Mouse (Mus musculus) bone marrow, adult 2 months (tissue): ENCODE results near the gene Ceacam16. TPM values are rescaled to one million over a fixed set of nuclear protein-coding genes. Genes with fewer than 3 reads are reported as not detected.

Source experiments
- H3K27ac ChIP-seq: fragments of 200-500 bp; 2 replicates; pipeline ENCODE4 v1.5.1; 2012; ENCODE audit warnings: low read depth, mild to moderate bottlenecking, control low read depth, inconsistent platforms, low read length; ENCODE audit not compliant: control insufficient read depth, poor library complexity, insufficient read depth
- H3K4me1 ChIP-seq: fragments of 200-500 bp; 2 replicates; pipeline ENCODE4 v1.6.1; 2011; ENCODE audit warnings: low read length; ENCODE audit not compliant: control insufficient read depth, insufficient read depth
- H3K4me3 ChIP-seq: fragments of 200-500 bp; replicated peaks from 2 replicates; pipeline ENCODE3; 2011; ENCODE audit warnings: mild to moderate bottlenecking, low read depth, low read length, control low read depth; ENCODE audit not compliant: control insufficient read depth
- CTCF ChIP-seq: fragments of 200-500 bp; IDR thresholded peaks from 2 replicates; pipeline ENCODE4 v1.5.1; 2011; ENCODE audit warnings: low read length, control low read depth; ENCODE audit not compliant: control insufficient read depth, insufficient read depth
- POLR2A ChIP-seq: fragments of 200-500 bp; IDR thresholded peaks from 2 replicates; pipeline ENCODE4 v1.6.1; 2011; ENCODE audit warnings: low read depth, mild to moderate bottlenecking, control low read depth, low read length, borderline replicate concordance; ENCODE audit not compliant: control insufficient read depth
- WGBS: fragments of 180-500 bp; shearing (Covaris S2); methylation state at CpG from one replicate; pipeline ENCODE4 v1.1.7; 2018; 5-methylcytosine and 5-hydroxymethylcytosine counted together
- polyA plus RNA-seq: library from polyadenylated mRNA; stranded (reverse); fragments of >200 nt; gene quantifications from 2 replicates; pipeline ENCODE4 v1.2.4, GENCODE M21; 2011; ENCODE audit warnings: low replicate concordance; ENCODE audit not compliant: missing spikeins, insufficient read depth, insufficient read length

The Ceacam16 gene
- polyA plus RNA-seq, 1 experiment: 3.8 TPM

- Histone ChIP-seq H3K4me3 (no peak overlapping the region), H3K27ac (no peak overlapping the region), H3K4me1 (peaks cover 5% of the 10 kb centered on the region; the same call in 1 of the 2 replicates)
- TF ChIP-seq POLR2A (no peak), CTCF (no peak)
- 76% methylated on average over 3 of the region's 3 CpGs for WGBS
Measured at GRCm38 (mm10) chr7:19834055-19834454, 27.0 kb downstream of the Ceacam16 start.

GRCm38 (mm10) chr7:19831837-19832236 lies 29.3 kb downstream of the Ceacam16 start:
- no peak overlapping the region for H3K4me3 ChIP-seq
- H3K27ac ChIP-seq: no peak overlapping the region
- no peak for TF ChIP-seq CTCF
- TF ChIP-seq POLR2A: no peak
- peaks cover 5% of the 10 kb centered on the region; the same call in 1 of the 2 replicates for H3K4me1 ChIP-seq
- WGBS: 62% methylated on average over 9 of the region's 9 CpGs

- WGBS: 4% methylated on average over 13 of the region's 13 CpGs
- TF ChIP-seq POLR2A: peak; percentile 23; the same call in 1 of the 2 replicates
- no peak for TF ChIP-seq CTCF
- Histone ChIP-seq H3K4me1 (peaks cover 5% of the 10 kb centered on the region; the same call in 1 of the 2 replicates), H3K27ac (peak overlapping the region; percentile 81), H3K4me3 (no peak overlapping the region)
Measured at GRCm38 (mm10) chr7:19830682-19831156, 30.4 kb downstream of the Ceacam16 start.

GRCm38 (mm10) chr7:19829694-19830093 lies 31.4 kb downstream of the Ceacam16 start:
- Histone ChIP-seq H3K27ac (no peak overlapping the region), H3K4me3 (no peak overlapping the region), H3K4me1 (peaks cover 5% of the 10 kb centered on the region; the same call in 1 of the 2 replicates)
- TF ChIP-seq POLR2A (no peak), CTCF (no peak)
- WGBS: 79% methylated on average over 3 of the region's 3 CpGs

- TF ChIP-seq POLR2A (no peak), CTCF (no peak)
- WGBS: 83% methylated on average over 6 of the region's 6 CpGs
- H3K27ac ChIP-seq: no peak overlapping the region
- peaks cover 5% of the 10 kb centered on the region; the same call in 1 of the 2 replicates for H3K4me1 ChIP-seq
- no peak overlapping the region for H3K4me3 ChIP-seq
Measured at GRCm38 (mm10) chr7:19826756-19827155, 34.3 kb downstream of the Ceacam16 start.

- Histone ChIP-seq H3K4me3 (no peak overlapping the region), H3K27ac (peak overlapping the region; percentile 68), H3K4me1 (no peaks in the 10 kb centered on the region; the same call in 1 of the 2 replicates)
- TF ChIP-seq POLR2A (no peak), CTCF (no peak)
- WGBS: 20% methylated on average over 26 of the region's 26 CpGs
Measured at GRCm38 (mm10) chr7:19824182-19824973, 36.7 kb downstream of the Ceacam16 start.

GRCm38 (mm10) chr7:19823256-19824181 lies 37.6 kb downstream of the Ceacam16 start:
- WGBS: 11% methylated on average over 16 of the region's 16 CpGs
- TF ChIP-seq POLR2A (no peak), CTCF (no peak)
- H3K4me3 ChIP-seq: peak overlapping the region; percentile 11

GRCm38 (mm10) chr7:19822604-19823058 lies 38.5 kb downstream of the Ceacam16 start, which contains the start of gene Bcl3:
Gene Bcl3 (minus strand): TSS chr7:19822770.
- under 1% methylated on average over 42 of the region's 42 CpGs for WGBS
- TF ChIP-seq POLR2A: peak; percentile 53; the same call in 1 of the 2 replicates
- no peak for TF ChIP-seq CTCF
- Histone ChIP-seq H3K4me3 (peak within 1 kb of the TSS; percentile 57), H3K27ac (peak within 1 kb of the TSS; percentile 79), H3K4me1 (peaks cover 2% of the 10 kb centered on the region)

More at GRCm38 (mm10) chr7:19823256-19824181, 37.6 kb downstream of the Ceacam16 start:
- peak overlapping the region; percentile 68 for H3K27ac ChIP-seq
- H3K4me1 ChIP-seq: peaks cover 2% of the 10 kb centered on the region
